19 mouse cellular contexts compared by ENCODE assay signal in genomic region chr5:72861726-72862385, GRCm38 (mm10). TPM values are rescaled to one million over a fixed set of nuclear protein-coding genes. Genes with fewer than 3 reads are reported as not detected.
DNase-seq lines count a peak whose midpoint lies in the region; ATAC-seq and TF ChIP-seq lines count a peak whose summit lies in the region.
"Had no signal": no experiment of that assay in that cellular context is flagged by ENCODE, and none has a peak within 500 bp of the region (broad histone marks: within the 10 kb centered on the region; RNA-seq: fewer than 3 reads in every experiment).

No protein-coding gene starts in this region.

- no peaks in the 10 kb centered on the region for H3K27me3 ChIP-seq in kidney, postnatal 0 days (ENCODE audit: insufficient read depth, low read length)

- H3K9ac ChIP-seq in kidney, postnatal 0 days (ENCODE audit: low read depth, low read length), result no peak overlapping the region
- H3K9ac ChIP-seq: forebrain, embryonic 12.5 days; hindbrain, embryonic 12.5 days; liver, postnatal 0 days; neural tube, embryonic 15.5 days had no signal

- no peaks in the 10 kb centered on the region for H3K36me3 ChIP-seq in kidney, postnatal 0 days (ENCODE audit: insufficient read depth, low read length)
- H3K36me3 ChIP-seq: forebrain, embryonic 12.5 days; hindbrain, embryonic 12.5 days; neural tube, embryonic 15.5 days had no signal

- TF ChIP-seq CTCF in kidney, postnatal 0 days (IDR thresholded peaks at IDR 0.05; ENCODE audit: low read depth), result no peak

- H3K9me3 ChIP-seq in kidney, postnatal 0 days (replicated peaks; ENCODE audit: low read length), result no peaks in the 10 kb centered on the region
- H3K9me3 ChIP-seq: forebrain, embryonic 12.5 days; hindbrain, embryonic 12.5 days; neural tube, embryonic 15.5 days had no signal

- H3K4me2 ChIP-seq in kidney, postnatal 0 days (ENCODE audit: low read length), result no peak overlapping the region
- H3K4me2 ChIP-seq: forebrain, embryonic 12.5 days; heart, embryonic 11.5 days; hindbrain, embryonic 12.5 days; liver, embryonic 11.5 days; neural tube, embryonic 15.5 days had no signal

- peak; percentile 34 for DNase-seq in kidney, postnatal 0 days (ENCODE audit: low spot score)
- no peak for DNase-seq in kidney, postnatal 36 days
- peak; percentile 21 for DNase-seq in A20 (ENCODE audit: low read depth, low spot score)
- DNase-seq in cerebellum, postnatal 36 days, result no peak
- no peak for DNase-seq in cerebellum, adult 11 months
- DNase-seq: adrenal gland, postnatal 10 days; cerebellum, adult 9-10 months; gastrocnemius, postnatal 36 days; liver, postnatal 0 days; lung, postnatal 10 days; thymus, postnatal 14 days had no signal

- WGBS in kidney, postnatal 0 days, result 34% methylated on average over 7 of the region's 7 CpGs

- H3K27ac ChIP-seq in kidney, postnatal 0 days, result no peak overlapping the region
- H3K27ac ChIP-seq: forebrain, embryonic 12.5 days; hindbrain, embryonic 12.5 days; neural tube, embryonic 15.5 days had no signal

- H3K4me1 ChIP-seq in kidney, postnatal 0 days (replicated peaks; ENCODE audit: insufficient read depth, low read length), result no peaks in the 10 kb centered on the region; the same call in 1 of the 2 replicates
- H3K4me1 ChIP-seq: forebrain, embryonic 12.5 days; hindbrain, embryonic 12.5 days; neural tube, embryonic 15.5 days had no signal

- ATAC-seq in kidney, postnatal 0 days (replicated peaks; ENCODE audit: low FRiP score, low read depth), result no peak
- peak; percentile 72 for ATAC-seq in common myeloid progenitor, adult 5-6 weeks (replicated peaks; ENCODE audit: low read depth, poor library complexity, severe bottlenecking)
- ATAC-seq in megakaryocyte progenitor cell, adult 5-6 weeks (replicated peaks; ENCODE audit: poor library complexity), result peak; percentile 58
- ATAC-seq: intestine, postnatal 0 days; liver, postnatal 0 days had no signal

- H3K4me3 ChIP-seq in kidney, postnatal 0 days (replicated peaks; ENCODE audit: low read depth, low read length), result no peak overlapping the region
- H3K4me3 ChIP-seq: forebrain, embryonic 12.5 days; hindbrain, embryonic 12.5 days; neural tube, embryonic 15.5 days had no signal

RNA-seq across cellular contexts. Expression of gene Tec, which starts 6.4 kb away (rescaled TPM):
- polyA plus RNA-seq in kidney, postnatal 0 days (2015; fragmentation: Nextera tagmentation; extraction: Ambion mirVana), result 8.4 and 9.1 TPM in 2 replicates
- total RNA-seq in common myeloid progenitor, adult 5-6 weeks (2017), result 47.5 and 57.8 TPM in 2 replicates
- total RNA-seq in megakaryocyte progenitor cell, adult 5-6 weeks (2015), result 23.4 and 23.5 TPM in 2 replicates
- 33.4 and 42.2 TPM in 2 replicates for total RNA-seq in megakaryocyte progenitor cell, adult 5-6 weeks (2017)

RNA-seq across cellular contexts. Expression of gene Slain2, which starts 52.2 kb away (rescaled TPM):
- 12.1 and 14.6 TPM in 2 replicates for polyA plus RNA-seq in kidney, postnatal 0 days (2015; fragmentation: Nextera tagmentation; extraction: Ambion mirVana)
- total RNA-seq in common myeloid progenitor, adult 5-6 weeks (2017), result 44.3 and 58.4 TPM in 2 replicates
- total RNA-seq in megakaryocyte progenitor cell, adult 5-6 weeks (2015), result 43.2 and 48.5 TPM in 2 replicates
- total RNA-seq in megakaryocyte progenitor cell, adult 5-6 weeks (2017), result 48.0 and 58.0 TPM in 2 replicates

Comparison
In these comparisons a context has a peak if more than half of its experiments do, and no peak if none do; other contexts are left out.
1. DNase-seq: peak in kidney, postnatal 0 days (single experiment) and A20 (single experiment); none in kidney, postnatal 36 days (0 of 2), cerebellum, postnatal 36 days (0 of 2) and cerebellum, adult 11 months (single experiment).